Mouse (Mus musculus) testis, postnatal 10 days (tissue): ENCODE data around the gene Stk25.
A peak's percentile ranks its signal among the peaks of the same experiment; 100 is the strongest.
"Not testable (repeated sequence)": the region's sequence is repeated elsewhere in the genome, so short reads cannot be mapped to it uniquely, and the experiment has no call there.

Experiments
- DNase-seq: peaks from one replicate; pipeline ENCODE4 v3.0.0; 2021; ENCODE audit warnings: low spot score

Gene Stk25

DNA sequence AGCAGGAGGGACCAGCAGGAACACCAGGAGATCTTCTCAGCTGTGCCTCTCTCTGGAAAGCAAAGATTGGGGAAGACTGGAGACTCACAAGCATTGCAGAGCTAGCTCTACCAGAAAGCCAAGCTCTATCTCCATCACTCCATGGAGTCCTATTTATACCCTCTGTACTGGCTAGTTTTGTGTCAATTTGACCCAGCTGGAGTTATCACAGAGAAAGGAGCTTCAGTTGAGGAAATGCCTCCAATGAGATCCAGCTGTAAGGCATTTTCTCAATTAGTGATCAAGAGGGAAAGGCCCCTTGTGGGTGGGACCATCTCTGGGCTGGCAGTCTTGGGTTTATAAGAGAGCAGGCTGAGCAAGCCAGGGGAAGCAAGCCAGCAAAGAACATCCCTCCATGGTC lies at the start of gene Stk25:
Gene Stk25, minus strand, starts transcription at position 101 of the 400 bp plus-strand sequence.
- DNase-seq = not testable (repeated sequence)

DNA sequence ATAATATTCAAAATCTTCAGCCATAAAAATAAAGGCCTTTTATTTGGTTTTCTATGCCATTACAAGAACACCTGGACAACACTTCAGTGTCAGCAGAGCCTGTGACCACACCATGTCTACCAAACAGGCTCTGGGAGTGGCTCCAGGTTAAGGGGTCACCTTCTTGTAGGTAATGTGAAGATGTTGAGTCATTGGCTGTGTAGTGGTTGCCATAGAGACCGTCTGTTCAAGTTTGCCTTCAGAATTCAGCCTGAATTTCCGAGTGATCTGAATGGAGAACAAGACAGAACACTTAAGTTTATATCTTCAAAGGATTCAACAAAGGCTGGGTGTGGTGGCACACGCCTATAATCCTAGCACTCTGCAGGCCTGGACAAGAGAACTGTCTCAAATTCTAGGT lies 46.9 kb upstream of the Stk25 start:
- DNase-seq = no peak

DNA sequence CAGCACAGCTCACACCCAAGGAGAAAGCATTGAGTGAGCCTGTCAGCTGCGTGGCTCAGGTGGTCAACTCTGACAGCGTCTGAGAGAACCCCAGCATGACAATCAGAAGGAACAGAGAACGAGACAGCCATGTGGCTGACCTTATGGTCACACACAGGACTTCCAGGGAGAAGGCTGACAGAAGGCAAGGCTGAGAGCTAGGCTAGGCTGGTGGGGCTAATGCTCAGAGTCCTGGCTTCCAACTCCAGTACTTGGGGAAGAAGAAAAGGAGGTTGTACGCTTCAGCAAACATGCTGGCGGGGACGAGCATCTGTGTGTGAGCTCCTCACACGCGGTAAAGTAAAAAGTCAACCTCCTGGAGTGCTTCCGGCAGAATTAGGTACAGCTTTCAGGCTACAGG lies 45.9 kb upstream of the Stk25 start:
- DNase-seq = no peak

DNA sequence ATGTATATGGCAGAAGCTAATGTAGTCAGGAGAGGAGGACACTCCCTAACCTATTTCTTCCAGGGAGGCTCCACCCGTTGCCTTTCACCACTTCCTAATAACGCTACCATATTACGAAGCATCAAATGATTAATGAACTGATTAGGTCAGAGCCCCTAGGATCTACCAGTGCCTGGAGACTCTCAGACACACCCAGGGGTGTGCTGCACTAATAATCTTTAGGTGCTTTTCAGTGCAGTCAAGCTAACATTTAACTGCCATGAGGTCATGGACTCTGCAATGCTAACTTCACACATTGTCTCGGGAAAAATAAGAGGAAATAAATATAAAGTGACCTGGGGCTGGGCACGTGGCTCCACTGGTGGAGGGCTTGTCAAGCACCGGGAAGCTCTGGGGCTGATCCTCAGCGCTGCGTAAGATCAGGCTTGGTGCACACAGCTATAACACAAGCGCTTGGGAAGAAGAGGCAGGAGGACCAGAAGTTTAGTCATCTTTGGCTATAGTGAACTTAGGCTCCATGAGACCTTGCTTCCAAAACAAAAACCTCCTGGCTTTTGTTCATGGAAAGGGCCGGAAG lies 45.1 kb upstream of the Stk25 start:
- no peak for DNase-seq

DNA sequence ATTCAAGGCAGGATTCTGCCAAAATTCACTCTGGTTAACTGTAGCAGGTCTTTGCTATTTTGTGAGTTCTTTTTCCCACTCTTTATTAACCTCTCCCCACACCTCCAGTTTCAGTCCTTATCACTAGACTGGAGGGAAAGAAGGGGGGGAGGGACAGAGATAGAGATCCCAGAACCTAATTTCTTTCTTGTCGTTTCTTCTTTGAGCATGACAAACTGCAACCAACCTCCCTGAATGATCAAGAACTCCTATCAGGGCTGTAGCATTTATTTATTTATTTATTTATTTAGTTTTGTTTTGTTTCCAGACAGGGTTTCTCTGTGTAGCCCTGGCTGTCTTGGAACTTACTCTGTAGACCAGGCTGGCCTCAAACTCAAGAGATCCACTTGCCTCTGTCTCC lies 43.6 kb upstream of the Stk25 start:
- DNase-seq = no peak

DNA sequence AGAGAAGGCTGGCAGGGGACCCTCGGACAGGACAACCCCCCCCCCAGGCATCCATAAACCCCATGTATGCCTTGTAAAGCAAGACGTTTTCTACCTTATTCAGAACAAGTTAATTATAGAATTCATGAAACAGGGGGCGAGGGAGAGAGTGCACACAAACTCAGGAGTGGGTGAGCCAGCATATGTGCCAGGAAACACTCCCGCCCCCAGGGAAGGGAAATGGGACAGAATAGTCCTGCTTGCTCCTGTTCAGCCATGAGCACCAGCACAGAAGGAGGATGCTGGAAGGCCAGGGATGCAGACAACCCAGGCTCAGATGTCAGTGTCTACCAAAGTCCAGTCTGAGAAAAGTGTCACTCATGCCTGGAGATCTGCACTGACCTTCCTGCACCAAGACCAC lies 40.7 kb upstream of the Stk25 start:
- no peak for DNase-seq

DNA sequence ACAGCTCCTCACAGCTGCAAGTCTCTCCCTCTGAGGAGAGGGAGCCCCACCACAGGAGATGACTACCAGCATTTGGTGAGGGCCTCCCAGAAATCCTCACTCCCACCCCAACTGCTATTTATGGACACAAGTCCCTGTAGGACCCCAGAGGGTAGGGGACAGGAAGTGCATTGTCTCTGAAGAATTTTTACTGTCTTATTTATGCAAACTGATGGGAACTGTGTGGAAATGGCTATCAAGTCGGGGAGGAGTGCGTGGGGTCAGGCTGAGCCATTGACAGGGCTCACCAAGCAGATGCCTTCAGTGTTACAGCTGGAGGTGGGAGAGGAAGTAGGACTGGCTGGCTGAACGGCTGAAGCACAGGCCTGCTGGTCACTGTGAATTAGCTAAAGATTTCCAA lies 38.9 kb upstream of the Stk25 start:
- no peak for DNase-seq

DNA sequence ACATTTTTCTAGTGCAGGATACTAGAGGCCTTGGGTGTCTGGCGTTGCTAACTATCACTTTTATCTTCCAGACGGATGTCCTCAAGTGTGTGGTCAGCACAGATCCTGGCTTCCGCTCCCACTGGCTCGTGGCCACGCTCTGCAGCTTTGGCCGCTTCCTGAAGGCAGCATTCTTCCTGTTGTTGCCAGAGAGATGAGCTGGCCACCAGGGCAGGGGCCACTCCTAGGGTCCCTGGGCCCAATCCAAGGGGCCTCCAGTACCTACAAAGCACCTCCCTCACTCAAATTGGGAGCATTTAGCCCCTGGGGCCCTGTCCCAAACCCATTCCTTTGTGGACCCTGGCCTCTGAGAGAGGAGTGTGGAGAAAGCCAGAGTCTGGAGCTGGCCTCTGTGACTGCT lies 36.5 kb upstream of the Stk25 start:
- peak; percentile 75 for DNase-seq

DNA sequence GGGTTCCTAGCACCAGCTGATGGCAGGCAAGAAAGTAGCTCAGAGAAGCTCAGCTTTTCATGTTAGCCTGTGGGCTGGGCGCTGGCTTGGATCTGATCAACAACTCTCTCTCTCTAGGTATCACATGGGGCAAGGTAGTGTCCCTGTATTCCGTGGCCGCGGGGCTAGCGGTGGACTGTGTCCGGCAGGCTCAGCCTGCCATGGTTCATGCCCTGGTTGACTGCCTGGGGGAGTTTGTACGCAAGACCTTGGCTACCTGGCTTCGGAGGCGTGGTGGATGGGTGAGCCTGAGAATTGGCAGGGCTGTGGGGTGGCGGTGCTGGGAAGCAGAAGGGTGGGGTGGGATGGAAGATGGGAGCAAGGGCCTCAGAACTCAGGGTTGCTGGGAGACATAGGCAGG lies 35.5 kb upstream of the Stk25 start:
- DNase-seq = no peak

DNA sequence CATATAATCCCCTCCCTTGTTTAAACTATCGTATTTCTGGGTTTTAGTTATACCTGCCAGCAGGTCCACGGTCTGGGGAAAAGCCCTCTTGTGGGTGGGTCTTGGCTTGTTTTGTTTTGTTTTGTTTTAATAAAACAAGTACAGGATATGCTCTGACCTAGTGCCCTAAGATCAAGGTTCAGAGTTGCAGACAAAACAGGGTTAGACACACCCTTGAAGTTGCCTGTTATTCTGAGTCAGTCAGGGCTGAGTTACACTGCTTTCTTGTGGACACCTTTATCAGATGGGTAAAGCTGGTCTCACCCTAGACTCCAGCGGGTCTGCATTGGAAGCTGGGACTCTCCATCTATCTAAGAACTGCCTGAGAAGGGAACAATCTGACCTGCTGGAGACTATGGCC lies 35.0 kb upstream of the Stk25 start:
- no peak for DNase-seq

DNA sequence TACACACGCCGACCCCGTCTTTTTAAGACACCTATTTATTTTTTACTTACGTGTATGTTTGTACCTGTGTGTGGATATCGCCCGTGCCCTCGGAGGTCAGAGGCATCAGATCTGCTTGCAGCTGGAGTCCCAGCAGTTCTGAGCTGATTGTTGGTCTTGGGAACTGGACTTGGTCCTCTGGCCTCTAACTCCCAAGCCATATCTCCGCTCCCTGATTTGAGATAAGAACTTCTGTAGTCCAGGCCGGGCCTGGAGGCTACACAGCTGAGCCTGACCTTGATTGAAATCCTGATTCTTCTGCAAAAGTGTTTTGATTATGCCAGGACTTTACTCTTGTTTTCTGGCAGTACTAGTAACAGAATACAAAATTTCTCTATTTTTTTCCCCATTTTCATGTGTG lies 34.3 kb upstream of the Stk25 start:
- DNase-seq = no peak

DNA sequence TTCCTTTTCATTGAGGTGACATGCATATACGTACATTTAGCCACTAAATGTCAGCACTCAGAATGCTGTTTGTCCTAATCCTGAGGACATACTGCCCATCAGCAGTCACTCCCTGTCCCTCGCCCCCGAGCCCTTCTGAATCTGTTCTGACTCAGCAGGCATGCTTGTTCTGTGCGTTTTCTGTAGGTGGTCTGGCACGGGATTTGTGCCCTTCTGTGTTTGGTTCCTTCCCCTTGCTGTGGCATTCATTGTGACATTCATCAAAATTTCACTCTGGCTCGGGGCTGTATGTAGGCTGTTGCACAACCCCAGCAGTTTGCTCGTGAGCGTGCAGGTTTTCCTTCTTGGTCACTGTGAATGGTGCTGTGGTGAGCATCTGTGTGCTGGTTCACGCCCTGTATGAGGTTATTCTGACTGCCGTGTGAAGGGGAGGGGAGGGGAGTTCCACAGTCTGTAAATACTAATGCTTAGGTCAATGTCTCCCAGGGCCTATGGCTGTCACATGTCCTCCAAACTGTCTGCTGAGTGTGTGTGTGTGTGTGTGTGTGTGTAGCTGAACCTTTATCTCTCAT lies 33.4 kb upstream of the Stk25 start:
- DNase-seq = no peak

DNA sequence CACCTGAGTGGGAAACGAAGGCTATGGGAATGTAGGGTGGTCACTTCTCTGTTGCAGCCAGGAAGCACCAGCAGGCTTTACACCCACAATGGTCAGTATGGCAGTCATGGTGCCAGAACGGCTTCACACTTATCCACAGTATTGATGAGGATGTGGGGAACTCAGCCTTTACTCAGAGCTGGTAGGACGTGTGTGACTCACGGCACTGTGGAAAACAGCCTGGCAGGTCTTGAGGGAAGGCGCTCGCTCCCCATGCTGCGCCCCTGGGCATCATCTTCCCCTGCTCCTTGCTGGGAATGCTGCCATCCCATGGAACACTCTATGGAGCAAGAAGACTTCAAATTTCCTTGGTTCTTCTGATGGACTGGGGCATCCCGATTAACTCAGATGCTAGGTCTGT lies 32.6 kb upstream of the Stk25 start:
- no peak for DNase-seq

DNA sequence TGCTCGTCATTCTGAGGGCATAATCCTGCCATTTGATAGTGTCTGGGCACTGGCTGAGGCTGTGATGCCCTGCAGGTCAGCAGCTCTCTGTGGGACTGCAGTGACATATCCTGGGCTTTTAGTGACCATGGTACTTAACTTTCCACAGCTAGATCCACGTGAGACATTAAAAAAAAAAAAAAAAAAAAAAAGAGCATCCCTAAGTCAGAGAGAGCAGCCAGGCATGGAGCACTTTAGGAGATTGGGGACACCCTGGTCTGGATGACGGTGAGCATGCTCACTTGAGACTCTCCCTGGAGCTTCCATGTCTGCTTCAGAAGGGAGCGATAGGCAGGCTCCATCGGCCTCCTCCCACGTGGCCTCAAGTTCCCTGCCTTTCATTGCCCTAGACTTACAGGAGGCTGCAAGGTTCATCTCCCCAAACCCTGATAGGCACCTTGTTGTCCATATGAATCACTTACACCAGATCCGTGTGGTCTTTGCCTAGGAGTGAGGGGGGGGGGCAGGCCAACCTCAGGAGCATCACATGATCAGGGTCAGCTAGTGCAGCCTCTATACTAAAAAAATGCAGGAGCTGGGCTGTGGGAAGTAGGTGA lies 31.5 kb upstream of the Stk25 start:
- DNase-seq = no peak

DNA sequence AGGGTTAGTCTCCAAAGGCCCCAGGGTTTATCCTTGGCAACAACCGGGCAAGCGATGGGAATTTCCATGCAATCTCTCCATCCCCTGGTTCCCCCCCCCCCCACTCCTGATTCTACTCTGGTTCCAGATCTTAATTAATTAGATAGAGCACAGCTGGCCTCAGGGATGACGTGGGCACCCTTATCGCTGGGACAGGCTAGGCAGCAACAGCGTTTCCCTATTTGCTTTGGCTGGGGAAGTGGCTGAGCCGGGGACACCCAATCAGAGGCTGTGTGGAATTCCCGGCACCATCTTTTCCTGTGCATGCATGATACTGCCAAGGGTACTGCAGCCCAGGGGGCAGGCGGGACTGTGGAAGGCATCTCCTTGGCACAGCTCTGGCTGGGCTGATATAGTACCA lies 29.7 kb upstream of the Stk25 start:
- DNase-seq = no peak

DNA sequence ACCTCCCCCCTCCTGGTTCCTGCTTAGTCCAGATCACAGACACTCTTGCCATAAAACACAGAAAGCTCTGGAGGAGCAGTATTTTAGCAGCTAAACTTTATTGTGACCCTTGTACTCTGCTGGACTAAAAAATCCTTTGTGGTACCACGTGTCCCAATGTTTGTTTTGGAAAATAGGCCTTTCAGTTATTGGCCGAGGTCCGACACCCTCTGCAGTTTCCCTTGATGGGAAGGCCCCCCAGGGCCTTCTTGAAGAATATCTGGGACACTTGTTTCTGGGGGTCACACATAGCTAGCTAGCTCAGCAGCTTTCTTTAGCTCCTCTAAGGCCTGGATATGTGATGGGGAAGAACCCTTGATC lies 28.5 kb upstream of the Stk25 start:
- DNase-seq = peak; percentile 38

DNA sequence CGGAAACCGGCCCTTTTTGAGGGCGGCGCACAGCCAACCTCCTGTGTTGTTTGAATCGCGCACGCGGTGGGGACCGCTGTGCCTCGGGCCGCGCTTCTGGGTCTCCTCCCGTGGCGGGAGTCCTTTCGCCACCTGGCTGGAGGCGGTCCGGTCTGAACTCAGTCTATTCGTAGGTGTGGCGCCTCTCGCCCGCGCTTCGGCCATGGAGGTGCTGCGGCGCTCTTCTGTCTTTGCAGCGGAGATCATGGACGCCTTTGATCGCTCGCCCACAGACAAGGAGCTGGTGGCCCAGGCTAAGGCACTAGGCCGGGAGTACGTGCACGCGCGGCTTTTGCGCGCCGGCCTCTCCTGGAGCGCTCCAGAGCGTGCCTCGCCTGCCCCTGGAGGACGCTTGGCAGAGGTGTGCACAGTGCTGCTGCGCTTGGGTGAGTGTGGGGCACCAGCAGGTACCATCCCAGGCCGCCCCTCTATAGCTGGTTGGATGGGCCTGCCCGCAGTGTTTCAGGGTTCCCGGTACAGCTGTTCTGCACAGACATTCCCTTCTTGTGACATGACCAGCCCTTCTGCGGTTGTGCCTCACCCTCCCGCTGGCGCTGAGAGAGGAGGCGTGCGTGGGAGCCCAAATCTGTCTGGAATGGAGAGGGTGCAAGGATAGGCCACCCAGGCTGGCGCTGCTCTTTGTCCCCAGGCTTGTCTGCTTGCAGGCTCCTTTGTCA lies 27.9 kb upstream of the Stk25 start:
- peak; percentile 80 for DNase-seq

DNA sequence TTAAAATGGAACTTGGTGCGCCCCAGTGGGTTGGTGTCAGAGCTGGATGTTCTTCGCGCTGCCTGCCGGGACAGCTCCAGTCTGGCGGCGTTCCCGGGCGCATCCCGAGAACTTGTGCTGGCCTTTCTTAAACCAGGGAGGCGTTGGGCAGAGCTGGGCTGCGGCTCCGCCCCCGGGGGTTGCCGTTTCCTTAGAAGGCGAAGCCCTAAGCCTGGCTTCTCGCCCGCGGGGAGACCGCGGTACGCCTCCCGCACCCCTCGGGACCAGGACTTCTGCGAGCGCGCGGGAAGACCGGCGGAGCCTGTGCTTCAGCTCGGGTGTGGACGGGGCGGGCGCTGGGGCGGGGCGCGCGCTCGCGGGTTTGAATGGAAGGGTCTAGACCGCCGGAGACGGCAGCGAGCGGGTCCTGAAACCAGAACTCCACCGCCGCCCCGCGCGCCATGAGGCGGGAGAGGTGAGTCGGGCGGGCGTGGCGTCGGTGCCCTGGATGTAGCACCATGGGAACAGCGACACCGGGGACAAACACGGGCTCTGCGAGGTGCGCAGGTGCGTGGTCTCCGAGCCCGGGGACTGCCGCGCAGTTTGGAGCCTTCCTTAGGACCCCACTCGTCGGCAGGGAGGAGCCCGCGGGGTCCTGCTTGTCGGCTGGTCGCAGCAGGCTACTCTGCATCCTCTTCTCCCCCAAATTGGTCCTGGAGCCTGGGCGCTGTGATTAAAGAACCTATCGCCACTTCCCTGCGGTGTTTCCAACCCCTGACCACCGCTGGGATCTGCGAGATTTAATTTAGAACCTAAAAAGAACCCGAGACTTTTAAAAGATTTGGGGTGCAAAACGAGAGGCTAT lies 27.2 kb upstream of the Stk25 start, which contains the start of gene Bok:
Gene Bok, plus strand, starts transcription at position 260 of the 844 bp plus-strand sequence.
- peak; percentile 97 for DNase-seq

DNA sequence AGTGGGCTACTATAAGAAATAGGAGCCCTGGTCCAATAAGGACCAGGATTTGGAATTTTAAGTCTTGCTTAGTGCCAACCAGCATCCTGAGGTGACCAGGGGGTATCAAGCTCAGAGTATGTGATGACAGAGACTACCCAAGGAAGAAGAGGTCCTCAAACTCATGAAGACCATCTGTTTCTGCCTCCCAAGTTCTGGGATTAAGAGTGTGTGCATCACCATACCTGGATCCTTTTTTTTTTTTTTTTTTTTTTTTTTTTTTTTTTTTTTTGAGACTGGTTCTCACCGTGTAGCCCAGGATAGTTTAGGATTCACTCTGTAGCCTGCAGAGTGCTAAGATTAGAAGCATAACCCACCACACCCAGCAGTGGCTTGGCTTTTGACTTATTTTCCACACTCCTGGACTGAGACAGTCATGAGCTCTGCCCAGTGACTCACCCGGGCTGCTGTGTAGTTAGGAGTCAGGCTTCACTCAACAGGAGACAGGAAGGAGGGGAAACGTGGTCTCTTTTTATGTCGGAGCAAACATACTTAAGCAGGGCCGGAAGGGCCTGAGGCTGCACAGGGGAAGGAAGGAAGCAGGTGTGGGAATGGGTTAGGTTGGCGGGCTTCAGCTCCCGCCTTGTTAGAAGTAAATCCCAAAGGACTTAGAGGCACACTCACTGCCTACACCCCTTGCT lies 21.6 kb upstream of the Stk25 start:
- DNase-seq = no peak

DNA sequence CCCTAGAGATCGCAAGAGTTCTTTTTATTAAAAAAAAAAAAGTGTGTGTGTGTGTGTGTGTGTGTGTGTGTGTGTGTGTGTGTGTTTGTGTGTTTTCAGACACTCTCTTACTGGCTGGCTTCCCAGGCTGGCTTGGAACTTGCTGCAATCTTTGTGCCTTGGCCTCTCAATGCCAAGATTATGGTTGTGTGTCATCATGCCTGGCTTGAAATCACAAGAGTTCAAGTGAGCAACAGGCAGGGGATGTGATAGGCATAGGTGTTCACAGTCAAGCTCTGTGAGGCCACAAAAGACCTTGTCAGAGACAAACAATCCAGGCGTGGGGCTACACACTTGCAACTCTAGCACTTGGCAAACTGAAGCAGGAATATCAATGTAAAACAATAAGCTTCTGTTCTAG lies 19.9 kb upstream of the Stk25 start:
- DNase-seq = peak; percentile 64

DNA sequence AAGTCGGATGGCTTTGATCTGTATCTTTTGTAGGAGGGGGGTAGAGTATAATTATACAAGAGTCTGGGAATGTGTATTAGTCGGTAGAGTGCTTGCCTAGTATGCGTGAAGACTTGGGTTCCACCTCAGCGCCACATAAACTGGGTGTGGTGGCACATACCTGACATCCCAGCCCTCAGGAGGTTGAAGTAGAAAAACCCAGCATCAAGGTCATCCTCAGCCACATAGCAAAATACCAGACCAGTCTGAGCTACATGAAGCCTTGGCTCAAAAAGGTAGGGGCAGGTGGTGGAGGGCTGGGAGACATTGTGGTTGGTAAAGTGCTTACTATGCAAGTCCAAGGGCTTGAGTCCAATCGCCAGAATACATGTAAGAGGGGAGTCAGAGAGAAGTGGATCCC lies 14.2 kb upstream of the Stk25 start:
- DNase-seq = no peak

DNA sequence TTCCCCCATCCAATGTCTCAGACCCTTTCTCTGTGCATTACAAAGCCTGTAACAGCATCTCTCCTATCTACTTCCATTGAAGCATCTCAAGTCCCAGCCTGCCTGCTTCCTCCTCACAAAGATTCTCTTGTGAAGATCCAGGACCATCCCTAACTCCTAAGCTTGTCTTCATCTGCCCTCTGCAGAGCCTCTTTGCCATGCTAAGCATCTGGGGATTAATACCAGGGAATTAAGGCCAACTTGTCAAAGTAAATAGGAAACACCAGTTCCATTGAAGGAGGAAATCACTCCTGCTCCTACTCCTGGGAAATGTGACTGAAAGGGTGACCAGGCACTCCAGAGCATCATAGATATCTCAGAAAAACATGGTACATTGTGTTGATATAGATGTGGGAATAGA lies 11.5 kb upstream of the Stk25 start:
- no peak for DNase-seq
